Mouse (Mus musculus) liver, embryonic 12.5 days (tissue): ENCODE measurements around the gene Ino80b. TPM values are rescaled to one million over a fixed set of nuclear protein-coding genes. Genes with fewer than 3 reads are reported as not detected.

Experiments used
- microRNA counts: library from miRNA; unstranded; fragments of <30 nt; microRNA quantifications from one replicate; lab custom pipeline; 2017
- microRNA-seq: library from miRNA; unstranded; fragments of <30 nt; microRNA quantifications from one replicate; pipeline ENCODE4, GENCODE M21; 2017
- polyA plus RNA-seq: library from polyadenylated mRNA; unstranded; fragments of >200 nt; fragmentation: Nextera tagmentation; extraction: Ambion mirVana; gene quantifications from 2 replicates; pipeline ENCODE4 v1.2.1, GENCODE M21; 2016

Ino80b gene
- polyA plus RNA-seq, 1 experiment from 2014 or later: 12.1 TPM

MicroRNAs within 50 kb of the gene (microRNA counts, 519-probe panel; counts per million panel counts)
- 582 counts per million, percentile 70 among the panel's probes with 10 or more counts for microRNA mmu-miR-3470a+mmu-miR-3470b (lab: Ali Mortazavi, UCI)

Small RNA genes within 50 kb of the gene (microRNA-seq; reads per million reads assigned to microRNA genes)
- not detected for gene Mir3470a

Other genes with a start within 250 kb of the Ino80b start
- gene Sema4f, start 185.7 kb downstream of the Ino80b start, polyA plus RNA-seq: 0.16 and 0.19 TPM in 2 replicates
- gene M1ap, start 178.5 kb downstream of the Ino80b start, polyA plus RNA-seq: 8.8 and 10.1 TPM in 2 replicates
- 22.2 and 22.6 TPM in 2 replicates for gene Dok1, start 92.0 kb downstream of the Ino80b start, polyA plus RNA-seq
- gene Loxl3, start 91.3 kb downstream of the Ino80b start, polyA plus RNA-seq: 3.1 and 3.2 TPM in 2 replicates
- 215 and 233 TPM in 2 replicates for gene Aup1, start 70.9 kb downstream of the Ino80b start, polyA plus RNA-seq
- 147 and 154 TPM in 2 replicates for gene Htra2, start 70.2 kb downstream of the Ino80b start, polyA plus RNA-seq
- 5.0 and 5.4 TPM in 2 replicates for gene Dqx1, start 67.6 kb downstream of the Ino80b start, polyA plus RNA-seq
- 0.11 and 0.42 TPM in 2 replicates for gene Tlx2, start 55.1 kb downstream of the Ino80b start, polyA plus RNA-seq
- gene Pcgf1, start 47.6 kb downstream of the Ino80b start, polyA plus RNA-seq: 20.8 and 23.3 TPM in 2 replicates
- 0.25 and 0.44 TPM in 2 replicates for gene Lbx2, start 39.1 kb downstream of the Ino80b start, polyA plus RNA-seq
- gene Ccdc142, start 23.8 kb downstream of the Ino80b start, polyA plus RNA-seq: 1.5 and 1.9 TPM in 2 replicates
- 2.3 TPM in 2 replicates for gene Gm42688, start 23.8 kb downstream of the Ino80b start, polyA plus RNA-seq
- gene Mrpl53, start 16.4 kb downstream of the Ino80b start, polyA plus RNA-seq: 101 and 105 TPM in 2 replicates
- 83.5 and 86.9 TPM in 2 replicates for gene Mogs, start 9.9 kb downstream of the Ino80b start, polyA plus RNA-seq
- 35.0 and 37.9 TPM in 2 replicates for gene Wbp1, start 3.9 kb downstream of the Ino80b start, polyA plus RNA-seq
- gene Rtkn, start 10.0 kb upstream of the Ino80b start, polyA plus RNA-seq: 11.8 and 12.6 TPM in 2 replicates
- 0.81 and 1.1 TPM in 2 replicates for gene Wdr54, start 31.0 kb upstream of the Ino80b start, polyA plus RNA-seq
- gene 1700003E16Rik, start 31.0 kb upstream of the Ino80b start, polyA plus RNA-seq: 0.19 and 0.35 TPM in 2 replicates
- 46.9 and 48.2 TPM in 2 replicates for gene Dctn1, start 40.5 kb upstream of the Ino80b start, polyA plus RNA-seq
- 1.2 and 1.3 TPM in 2 replicates for gene Slc4a5, start 94.4 kb upstream of the Ino80b start, polyA plus RNA-seq
- 112 and 114 TPM in 2 replicates for gene Mthfd2, start 200.5 kb upstream of the Ino80b start, polyA plus RNA-seq
- 58.6 and 59.9 TPM in 2 replicates for gene Mob1a, start 200.6 kb upstream of the Ino80b start, polyA plus RNA-seq
- gene Bola3, start 223.7 kb upstream of the Ino80b start, polyA plus RNA-seq: 314 and 322 TPM in 2 replicates